Mouse (Mus musculus): ENCODE data around the gene H2afj. TPM values are rescaled to one million over a fixed set of nuclear protein-coding genes. Genes with fewer than 3 reads are reported as not detected.
"Not testable (repeated sequence)": the region's sequence is repeated elsewhere in the genome, so short reads cannot be mapped to it uniquely, and the experiment has no call there.

The H2afj gene
- polyA plus RNA-seq, 1 experiment, result 1,079 TPM

DNA sequence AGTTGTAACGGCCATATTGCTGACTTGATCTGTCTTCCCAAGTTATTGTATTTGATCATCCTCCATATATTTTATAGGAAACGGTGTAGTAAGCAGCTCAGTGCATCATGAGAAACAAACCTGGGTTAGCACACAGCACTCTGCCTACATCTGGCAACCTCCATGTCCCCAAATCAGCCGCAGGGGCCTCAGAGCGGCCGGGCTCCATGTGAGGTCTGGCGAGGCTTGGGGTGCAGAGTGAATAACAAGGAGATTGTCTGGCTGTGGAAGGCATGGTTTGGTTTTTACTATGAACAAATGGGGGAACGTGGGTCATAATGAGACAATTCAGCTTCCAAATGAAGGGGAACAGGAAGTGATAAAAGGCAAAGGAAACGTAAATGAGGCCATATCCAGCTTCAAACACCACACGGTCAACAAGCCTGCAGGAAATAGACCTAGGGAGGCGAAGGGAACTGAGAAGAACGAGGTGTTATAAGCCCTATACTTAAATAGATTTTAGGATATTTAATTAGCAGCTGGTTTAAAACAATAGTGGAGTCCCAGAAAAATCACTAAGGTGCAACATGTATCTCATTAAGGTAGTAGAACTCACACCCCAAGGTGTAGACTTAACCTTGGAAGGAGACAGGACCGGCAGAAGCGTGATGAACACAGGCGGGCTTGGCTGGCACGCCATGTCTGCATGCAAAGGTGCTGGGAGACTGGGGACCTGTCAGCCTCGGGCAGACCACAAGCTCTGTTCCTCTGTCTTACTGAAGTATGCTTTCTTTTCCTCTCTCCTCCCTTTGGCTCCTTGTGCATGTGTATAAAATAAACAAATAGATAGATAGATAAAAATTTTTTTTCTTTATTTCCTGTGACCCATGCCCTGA lies 14.9 kb upstream of the H2afj start:
- Histone ChIP-seq H3K4me1 (peaks cover 8% of the 10 kb centered on the region), H3K9me3 (no peaks in the 10 kb centered on the region), H3K27me3 (replicated peaks) (peaks cover 4% of the 10 kb centered on the region), H3K4me3 (replicated peaks) (no peak overlapping the region), H3K36me3 (replicated peaks; ENCODE audit: low read length) (no peaks in the 10 kb centered on the region)
- TF ChIP-seq GATA1 (IDR thresholded peaks at IDR 0.05; ENCODE audit: borderline replicate concordance, low read length) (no peak), FLI1 (IDR thresholded peaks at IDR 0.05; ENCODE audit: low read length) (no peak)

DNA sequence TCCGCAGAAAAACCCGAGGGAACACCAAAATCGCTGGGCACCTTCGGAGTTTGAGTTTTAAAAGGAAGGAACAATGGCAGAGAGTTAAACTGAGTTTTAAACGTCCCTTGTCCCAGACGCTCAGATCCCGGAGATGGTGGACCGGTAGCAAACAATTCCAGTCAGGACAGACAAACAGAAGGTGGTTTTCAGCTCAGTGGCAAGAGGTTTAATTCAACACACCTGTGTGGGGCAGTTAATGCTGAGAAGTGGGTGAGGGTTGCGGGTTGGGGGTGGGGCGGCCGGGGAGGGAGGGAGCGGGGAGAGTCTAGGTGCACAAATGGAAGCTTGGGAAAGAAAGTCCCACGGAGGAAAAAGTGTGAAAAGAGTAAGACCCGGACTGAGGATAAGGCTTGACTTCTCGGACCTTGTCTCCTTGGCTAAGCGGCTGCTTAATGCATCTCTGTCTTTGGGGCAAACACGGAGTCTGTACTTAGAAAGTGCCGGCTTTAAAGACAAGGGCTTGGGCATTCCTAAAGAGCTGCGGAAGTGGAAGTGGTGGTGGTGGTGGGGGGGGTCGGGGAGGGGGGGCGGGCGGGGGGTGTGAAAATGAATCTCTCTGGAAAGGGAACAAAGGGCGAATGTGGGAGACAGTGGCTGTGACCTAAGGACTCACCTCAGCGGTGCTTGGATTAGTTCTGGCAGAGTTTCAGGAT lies 14.1 kb upstream of the H2afj start:
- no peak for TF ChIP-seq GATA1 (IDR thresholded peaks at IDR 0.05; ENCODE audit: borderline replicate concordance, low read length)
- no peak for TF ChIP-seq FLI1 (IDR thresholded peaks at IDR 0.05; ENCODE audit: low read length)
- Histone ChIP-seq H3K9me3 (no peaks in the 10 kb centered on the region), H3K27me3 (replicated peaks) (peaks cover 4% of the 10 kb centered on the region), H3K4me1 (peaks cover 8% of the 10 kb centered on the region), H3K4me3 (replicated peaks) (peak overlapping the region; percentile 23), H3K36me3 (replicated peaks; ENCODE audit: low read length) (no peaks in the 10 kb centered on the region)

DNA sequence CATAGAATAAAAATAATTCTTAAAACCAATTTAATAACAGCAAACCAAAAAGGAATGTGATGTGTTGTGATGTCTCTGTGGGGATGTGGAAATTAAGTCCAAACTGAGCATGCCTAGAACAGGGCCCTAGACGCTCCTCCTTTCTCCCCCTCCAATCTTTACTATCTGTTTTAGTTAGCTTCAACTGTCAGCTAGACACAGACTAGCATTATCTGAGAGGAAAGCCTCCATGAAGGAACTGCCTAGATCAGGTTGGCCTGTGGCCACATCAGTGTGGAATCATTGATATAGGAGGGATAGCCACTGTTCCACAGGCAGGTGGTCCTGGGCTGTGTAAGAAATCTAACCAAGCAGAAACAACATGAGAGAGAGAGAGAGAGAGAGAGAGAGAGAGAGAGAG lies 12.9 kb upstream of the H2afj start:
- H3K27me3 ChIP-seq (replicated peaks), result peaks cover 2% of the 10 kb centered on the region
- no peaks in the 10 kb centered on the region for H3K9me3 ChIP-seq
- no peak for TF ChIP-seq FLI1 (IDR thresholded peaks at IDR 0.05; ENCODE audit: low read length)
- TF ChIP-seq GATA1 (IDR thresholded peaks at IDR 0.05; ENCODE audit: borderline replicate concordance, low read length), result no peak
- no peaks in the 10 kb centered on the region for H3K36me3 ChIP-seq (replicated peaks; ENCODE audit: low read length)
- no peak overlapping the region for H3K4me3 ChIP-seq (replicated peaks)
- H3K4me1 ChIP-seq, result peaks cover 8% of the 10 kb centered on the region

DNA sequence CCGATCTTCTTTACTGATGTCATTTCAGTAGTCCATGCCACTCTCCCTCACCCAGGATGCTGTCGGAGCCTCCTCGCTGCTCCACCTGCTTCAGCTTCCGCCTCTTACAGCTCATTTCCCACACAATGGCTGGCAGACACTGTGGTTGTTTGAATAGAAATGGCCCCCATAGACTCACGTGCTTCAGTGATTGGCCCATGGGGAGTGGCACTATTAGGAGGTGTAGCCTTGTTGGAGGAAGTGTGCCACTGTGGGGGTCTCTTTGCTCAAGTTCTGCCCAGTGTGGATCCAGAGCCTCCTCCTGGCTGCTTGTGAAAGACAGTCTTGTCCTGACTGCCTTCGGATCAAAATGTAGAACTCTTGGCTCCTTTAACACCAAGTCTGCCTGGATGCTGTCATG lies 12.2 kb upstream of the H2afj start:
- no peak for TF ChIP-seq GATA1 (IDR thresholded peaks at IDR 0.05; ENCODE audit: borderline replicate concordance, low read length)
- TF ChIP-seq FLI1 (IDR thresholded peaks at IDR 0.05; ENCODE audit: low read length), result no peak
- no peaks in the 10 kb centered on the region for H3K9me3 ChIP-seq
- H3K4me3 ChIP-seq (replicated peaks), result no peak overlapping the region
- peaks cover 8% of the 10 kb centered on the region for H3K4me1 ChIP-seq
- H3K36me3 ChIP-seq (replicated peaks; ENCODE audit: low read length), result no peaks in the 10 kb centered on the region
- peaks cover 2% of the 10 kb centered on the region for H3K27me3 ChIP-seq (replicated peaks)

- not testable (repeated sequence) for H3K4me3 ChIP-seq (replicated peaks)
These were observed 10.0 kb upstream of the H2afj start for GRCm38 (mm10) chr6:136797874-136798693.

GRCm38 (mm10) chr6:136800710-136801109 lies 7.3 kb upstream of the H2afj start:
- H3K9me3 ChIP-seq, result no peaks in the 10 kb centered on the region
- H3K27me3 ChIP-seq (replicated peaks), result no peaks in the 10 kb centered on the region
- peaks cover 20% of the 10 kb centered on the region for H3K4me1 ChIP-seq
- no peak for TF ChIP-seq GATA1 (IDR thresholded peaks at IDR 0.05; ENCODE audit: borderline replicate concordance, low read length)
- TF ChIP-seq FLI1 (IDR thresholded peaks at IDR 0.05; ENCODE audit: low read length), result no peak
- H3K36me3 ChIP-seq (replicated peaks; ENCODE audit: low read length), result no peaks in the 10 kb centered on the region
- no peak overlapping the region for H3K4me3 ChIP-seq (replicated peaks)

More at GRCm38 (mm10) chr6:136797874-136798693, 10.0 kb upstream of the H2afj start:
- H3K27me3 ChIP-seq (replicated peaks); H3K36me3 ChIP-seq (replicated peaks; ENCODE audit: low read length); H3K9me3 ChIP-seq; H3K4me1 ChIP-seq: not testable (repeated sequence)

DNA sequence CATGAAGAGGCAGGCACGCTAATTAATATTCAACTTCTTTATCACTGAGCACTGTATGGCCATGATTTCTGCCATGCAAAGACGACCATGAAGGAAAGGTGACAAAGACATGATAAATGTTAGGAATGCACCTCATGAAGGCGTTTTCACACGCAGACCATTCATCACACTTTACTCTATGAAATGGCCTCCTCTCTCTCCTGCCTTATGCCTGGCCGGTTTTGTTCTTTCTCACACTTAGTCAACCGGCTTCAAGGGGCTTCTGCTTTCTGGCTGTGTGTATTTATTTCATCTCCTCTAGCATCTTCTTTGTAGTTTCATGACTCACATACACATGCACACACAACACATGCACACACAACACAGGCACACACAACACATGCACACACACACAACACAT lies 6.8 kb upstream of the H2afj start:
- Histone ChIP-seq H3K27me3 (replicated peaks) (no peaks in the 10 kb centered on the region), H3K4me1 (peaks cover 25% of the 10 kb centered on the region), H3K9me3 (no peaks in the 10 kb centered on the region), H3K36me3 (replicated peaks; ENCODE audit: low read length) (no peaks in the 10 kb centered on the region), H3K4me3 (replicated peaks) (no peak overlapping the region)
- TF ChIP-seq GATA1 (IDR thresholded peaks at IDR 0.05; ENCODE audit: borderline replicate concordance, low read length) (no peak), FLI1 (IDR thresholded peaks at IDR 0.05; ENCODE audit: low read length) (no peak)

- TF ChIP-seq GATA1 (IDR thresholded peaks at IDR 0.05; ENCODE audit: borderline replicate concordance, low read length), result no peak
- no peak for TF ChIP-seq FLI1 (IDR thresholded peaks at IDR 0.05; ENCODE audit: low read length)
These were observed 4.8 kb upstream of the H2afj start for GRCm38 (mm10) chr6:136803093-136803738.

More at GRCm38 (mm10) chr6:136803093-136803738, 4.8 kb upstream of the H2afj start:
- no peaks in the 10 kb centered on the region for H3K9me3 ChIP-seq
- no peaks in the 10 kb centered on the region for H3K27me3 ChIP-seq (replicated peaks)
- H3K4me1 ChIP-seq, result peaks cover 41% of the 10 kb centered on the region
- no peaks in the 10 kb centered on the region for H3K36me3 ChIP-seq (replicated peaks; ENCODE audit: low read length)
- H3K4me3 ChIP-seq (replicated peaks), result peak overlapping the region; percentile 93
